Mouse (Mus musculus) monocyte, adult 2 months (primary cell): ENCODE data around the gene Itga3.

Source experiments
- DNase-seq, 2 experiments: peaks; one replicate each; pipeline ENCODE4 v3.0.0; 2022; ENCODE audit warnings: low spot score in 2 of 2, low read depth in 1 of 2

The Itga3 gene

GRCm38 (mm10) chr11:95006525-95007219, 69.9 kb downstream of the Itga3 start:
- DNase-seq = peak in 1 of 2 experiments; percentile 58

- DNase-seq = no peak
Observed at GRCm38 (mm10) chr11:95006038-95006437, 70.6 kb downstream of the Itga3 start.

- DNase-seq = no peak
Observed at GRCm38 (mm10) chr11:95004937-95005198, 71.7 kb downstream of the Itga3 start.

GRCm38 (mm10) chr11:95004136-95004936, 72.3 kb downstream of the Itga3 start:
- DNase-seq = no peak

- DNase-seq = no peak
Observed at GRCm38 (mm10) chr11:95002705-95003104, 73.9 kb downstream of the Itga3 start.

GRCm38 (mm10) chr11:95001584-95002347, 74.8 kb downstream of the Itga3 start:
- no peak for DNase-seq

- peak in 1 of 2 experiments; percentile 38 for DNase-seq
Observed at GRCm38 (mm10) chr11:95001058-95001457, 75.5 kb downstream of the Itga3 start.

- no peak for DNase-seq
Observed at GRCm38 (mm10) chr11:95000548-95000947, 76.1 kb downstream of the Itga3 start.

GRCm38 (mm10) chr11:95000128-95000527, 76.5 kb downstream of the Itga3 start:
- no peak for DNase-seq

- DNase-seq = no peak
Observed at GRCm38 (mm10) chr11:94998041-94998531, 78.5 kb downstream of the Itga3 start.

GRCm38 (mm10) chr11:94997596-94997995, 79.0 kb downstream of the Itga3 start:
- no peak for DNase-seq

GRCm38 (mm10) chr11:94996984-94997383, 79.6 kb downstream of the Itga3 start:
- DNase-seq = no peak

- no peak for DNase-seq
Observed at GRCm38 (mm10) chr11:94996101-94996500, 80.5 kb downstream of the Itga3 start.

GRCm38 (mm10) chr11:94994947-94995772, 81.4 kb downstream of the Itga3 start:
- DNase-seq = no peak
